Mouse (Mus musculus): ENCODE results near the gene D330020A13Rik. TPM values are rescaled to one million over a fixed set of nuclear protein-coding genes. Genes with fewer than 3 reads are reported as not detected.

D330020A13Rik gene
- polyA plus RNA-seq (2015; fragmentation: Nextera tagmentation; extraction: Ambion mirVana) = not detected in 2 replicates

DNA sequence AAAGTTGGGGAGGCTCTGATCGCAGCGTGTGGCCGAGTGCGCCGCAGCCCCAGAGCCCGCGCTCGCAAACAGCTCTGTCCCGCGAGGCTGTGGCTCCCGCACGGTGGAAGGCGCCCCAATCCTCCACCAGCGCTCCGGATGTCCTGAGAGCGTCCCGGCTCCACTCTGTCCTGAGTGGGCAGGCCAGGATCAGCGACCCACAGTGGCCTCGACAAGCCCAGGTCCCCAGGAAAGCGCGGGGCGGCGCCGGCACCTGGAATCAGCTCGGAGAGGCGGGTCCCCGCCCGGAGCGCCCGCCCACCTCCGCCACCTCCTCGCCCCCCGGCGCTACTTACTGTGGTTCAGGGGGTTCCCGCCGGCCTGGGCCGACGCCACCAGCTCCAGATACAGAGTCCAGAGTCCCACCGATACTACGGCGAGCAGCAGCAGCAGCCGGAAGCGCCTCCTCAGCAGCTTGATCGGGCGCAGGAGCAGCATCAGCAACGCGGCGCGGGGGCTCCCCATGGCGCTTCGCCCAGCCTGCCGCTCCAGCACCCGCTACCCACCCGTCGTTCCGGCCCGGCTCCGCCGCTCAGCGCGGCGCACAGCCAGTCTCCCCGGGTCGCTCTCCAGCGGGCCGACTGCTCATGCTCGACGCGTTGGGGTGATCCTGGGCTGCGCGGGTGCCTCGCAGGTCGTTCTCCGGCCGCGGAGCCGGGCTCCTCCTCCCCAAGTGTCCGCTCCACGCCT lies at the start of gene D330020A13Rik, which contains the start of gene B4galnt3:
Gene D330020A13Rik, plus strand, starts transcription at position 309 of the 729 bp plus-strand sequence.
Gene B4galnt3, minus strand, starts transcription at position 504 of the 729 bp plus-strand sequence.
- H3K36me3 ChIP-seq (ENCODE audit: control insufficient read depth, insufficient read depth, low read length) = no peaks in the 10 kb centered on the region
- H3K4me3 ChIP-seq (ENCODE audit: low read depth, low read length) = peak within 1 kb of the TSS; percentile 75
- no peak within 1 kb of the TSS for H3K27ac ChIP-seq (ENCODE audit: low read length)
- H3K4me2 ChIP-seq (ENCODE audit: low read length) = peak within 1 kb of the TSS; percentile 94
- under 1% methylated on average over 79 of the region's 79 CpGs for WGBS
- peaks cover 5% of the 10 kb centered on the region for H3K4me1 ChIP-seq (ENCODE audit: control insufficient read depth, insufficient read depth, low read length)
- no peaks in the 10 kb centered on the region for H3K9me3 ChIP-seq (replicated peaks; ENCODE audit: control insufficient read depth, low read length, poor library complexity, severe bottlenecking)
- peak within 1 kb of the TSS; percentile 69 for H3K9ac ChIP-seq (ENCODE audit: low read depth, low read length)
- peaks cover 10% of the 10 kb centered on the region for H3K27me3 ChIP-seq (ENCODE audit: control insufficient read depth, insufficient read depth, low read depth, low read length)
- ATAC-seq = peak; percentile 81

DNA sequence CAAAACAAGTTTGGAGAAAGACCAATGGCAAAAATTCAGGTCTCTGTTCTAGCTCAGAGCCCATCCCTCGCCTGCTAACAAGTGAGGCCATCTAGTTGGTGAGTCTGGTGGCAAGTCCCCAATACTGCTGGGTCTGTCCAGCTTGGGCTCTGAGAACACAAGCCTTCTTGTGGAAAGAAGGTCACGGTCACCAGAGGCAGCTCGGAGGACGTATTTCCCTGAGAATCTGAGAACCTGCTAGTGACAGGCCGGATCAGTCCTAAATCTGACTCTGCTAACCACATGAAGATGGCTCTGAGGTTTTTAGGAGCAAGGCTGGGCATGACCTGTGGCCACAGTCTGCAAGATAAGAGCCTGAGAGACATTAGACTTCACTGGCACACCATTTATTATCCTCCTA lies 47.5 kb upstream of the D330020A13Rik start:
- no peaks in the 10 kb centered on the region for H3K36me3 ChIP-seq (ENCODE audit: control insufficient read depth, insufficient read depth, low read length)
- no peak overlapping the region for H3K9ac ChIP-seq (ENCODE audit: low read depth, low read length)
- no peak overlapping the region for H3K27ac ChIP-seq (ENCODE audit: low read length)
- no peaks in the 10 kb centered on the region for H3K27me3 ChIP-seq (ENCODE audit: control insufficient read depth, insufficient read depth, low read depth, low read length)
- no peaks in the 10 kb centered on the region for H3K9me3 ChIP-seq (replicated peaks; ENCODE audit: control insufficient read depth, low read length, poor library complexity, severe bottlenecking)
- H3K4me1 ChIP-seq (ENCODE audit: control insufficient read depth, insufficient read depth, low read length) = no peaks in the 10 kb centered on the region
- H3K4me2 ChIP-seq (ENCODE audit: low read length) = no peak overlapping the region
- no peak for ATAC-seq
- H3K4me3 ChIP-seq (ENCODE audit: low read depth, low read length) = no peak overlapping the region
- WGBS = 87% methylated on average over 5 of the region's 5 CpGs

DNA sequence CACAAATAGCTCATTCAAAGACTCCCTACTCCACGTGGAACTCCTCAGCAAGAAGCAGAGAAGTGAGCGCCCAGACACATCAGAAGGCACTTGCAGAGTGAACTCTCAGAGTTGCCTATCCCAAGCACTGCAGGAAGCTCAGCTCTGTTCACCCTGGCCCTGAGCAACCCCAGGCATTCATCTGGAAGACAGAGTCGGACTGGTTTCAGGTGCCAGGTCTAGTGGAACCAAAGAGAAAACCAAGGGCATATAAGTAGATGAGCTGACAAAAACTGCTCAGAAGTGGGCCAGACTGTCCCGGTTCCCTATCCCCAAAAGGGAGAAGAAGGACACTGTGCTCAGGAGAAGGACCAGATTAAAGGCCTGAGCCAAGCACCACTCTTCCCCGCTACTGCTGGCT lies 44.3 kb upstream of the D330020A13Rik start:
- Histone ChIP-seq H3K4me3 (ENCODE audit: low read depth, low read length) (no peak overlapping the region), H3K27ac (ENCODE audit: low read length) (no peak overlapping the region), H3K4me1 (ENCODE audit: control insufficient read depth, insufficient read depth, low read length) (no peaks in the 10 kb centered on the region), H3K36me3 (ENCODE audit: control insufficient read depth, insufficient read depth, low read length) (no peaks in the 10 kb centered on the region), H3K9ac (ENCODE audit: low read depth, low read length) (no peak overlapping the region), H3K4me2 (ENCODE audit: low read length) (no peak overlapping the region), H3K9me3 (replicated peaks; ENCODE audit: control insufficient read depth, low read length, poor library complexity, severe bottlenecking) (no peaks in the 10 kb centered on the region), H3K27me3 (ENCODE audit: control insufficient read depth, insufficient read depth, low read depth, low read length) (no peaks in the 10 kb centered on the region)
- 76% methylated on average over 5 of the region's 5 CpGs for WGBS
- no peak for ATAC-seq

DNA sequence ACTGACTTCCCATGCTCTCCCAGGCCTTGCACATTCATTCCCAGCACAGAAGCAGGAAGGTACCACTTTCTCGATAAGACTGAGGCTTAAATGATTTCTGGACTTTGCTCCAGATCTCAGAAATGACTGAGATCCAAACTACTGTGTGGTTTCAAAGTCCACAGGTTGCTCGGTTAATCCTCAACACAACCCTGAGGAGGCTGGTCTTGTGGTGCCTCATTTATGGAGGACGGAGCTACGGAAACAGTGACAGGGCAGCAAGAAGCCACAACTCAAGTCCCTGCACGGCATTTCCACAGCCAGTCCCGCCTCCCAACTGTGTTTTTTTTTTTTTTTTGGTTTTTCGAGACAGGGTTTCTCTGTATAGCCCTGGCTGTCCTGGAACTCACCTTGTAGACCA lies 43.2 kb upstream of the D330020A13Rik start:
- Histone ChIP-seq H3K36me3 (ENCODE audit: control insufficient read depth, insufficient read depth, low read length) (no peaks in the 10 kb centered on the region), H3K27me3 (ENCODE audit: control insufficient read depth, insufficient read depth, low read depth, low read length) (no peaks in the 10 kb centered on the region), H3K27ac (ENCODE audit: low read length) (no peak overlapping the region), H3K4me2 (ENCODE audit: low read length) (no peak overlapping the region), H3K9me3 (replicated peaks; ENCODE audit: control insufficient read depth, low read length, poor library complexity, severe bottlenecking) (no peaks in the 10 kb centered on the region), H3K9ac (ENCODE audit: low read depth, low read length) (no peak overlapping the region), H3K4me3 (ENCODE audit: low read depth, low read length) (no peak overlapping the region), H3K4me1 (ENCODE audit: control insufficient read depth, insufficient read depth, low read length) (no peaks in the 10 kb centered on the region)
- 84% methylated on average over 7 of the region's 7 CpGs for WGBS
- no peak for ATAC-seq

DNA sequence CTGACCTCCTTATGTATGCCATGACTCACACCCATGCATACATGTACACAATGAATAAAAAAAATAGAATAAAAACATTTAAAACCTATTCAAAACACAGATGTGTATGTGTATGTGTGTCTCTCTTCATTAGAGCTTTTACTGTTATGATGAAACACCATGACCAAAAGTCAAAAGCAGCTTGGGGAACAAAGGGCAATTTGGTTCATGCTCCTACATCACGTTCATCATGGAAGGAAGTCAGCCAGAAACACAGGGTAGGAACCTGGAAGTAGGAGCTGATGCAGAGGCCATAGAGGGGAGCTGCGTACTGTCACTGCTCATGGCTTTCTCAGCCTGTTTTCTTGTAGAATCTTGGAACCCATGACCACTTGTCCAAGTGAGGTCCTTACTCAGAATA lies 41.4 kb upstream of the D330020A13Rik start:
- Histone ChIP-seq H3K9me3 (replicated peaks; ENCODE audit: control insufficient read depth, low read length, poor library complexity, severe bottlenecking) (no peaks in the 10 kb centered on the region), H3K4me3 (ENCODE audit: low read depth, low read length) (no peak overlapping the region), H3K9ac (ENCODE audit: low read depth, low read length) (no peak overlapping the region), H3K4me2 (ENCODE audit: low read length) (no peak overlapping the region), H3K4me1 (ENCODE audit: control insufficient read depth, insufficient read depth, low read length) (no peaks in the 10 kb centered on the region), H3K36me3 (ENCODE audit: control insufficient read depth, insufficient read depth, low read length) (no peaks in the 10 kb centered on the region), H3K27me3 (ENCODE audit: control insufficient read depth, insufficient read depth, low read depth, low read length) (no peaks in the 10 kb centered on the region), H3K27ac (ENCODE audit: low read length) (no peak overlapping the region)
- ATAC-seq = no peak
- WGBS = 86% methylated on average over 2 of the region's 2 CpGs

DNA sequence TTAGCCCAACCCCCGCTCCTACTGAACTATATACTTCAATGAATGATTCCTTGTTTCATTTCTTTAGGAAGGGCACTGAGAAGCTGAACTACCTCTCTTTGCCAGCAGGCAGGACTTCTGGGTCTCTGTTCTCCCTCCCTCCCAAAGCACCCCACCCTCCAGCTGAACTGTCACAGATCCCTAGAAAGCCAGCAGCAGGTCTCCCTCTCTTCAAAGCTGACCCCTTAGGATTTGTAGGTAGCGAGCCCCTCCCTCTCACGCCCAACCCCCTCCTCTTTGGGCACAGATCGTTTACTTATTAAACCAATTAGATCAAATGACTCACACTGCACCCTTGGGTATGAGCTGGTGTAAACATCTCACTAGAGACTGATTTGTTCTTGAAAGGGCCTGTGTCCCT lies 39.5 kb upstream of the D330020A13Rik start:
- Histone ChIP-seq H3K9me3 (replicated peaks; ENCODE audit: control insufficient read depth, low read length, poor library complexity, severe bottlenecking) (no peaks in the 10 kb centered on the region), H3K4me1 (ENCODE audit: control insufficient read depth, insufficient read depth, low read length) (no peaks in the 10 kb centered on the region), H3K27me3 (ENCODE audit: control insufficient read depth, insufficient read depth, low read depth, low read length) (no peaks in the 10 kb centered on the region), H3K4me3 (ENCODE audit: low read depth, low read length) (no peak overlapping the region), H3K9ac (ENCODE audit: low read depth, low read length) (no peak overlapping the region), H3K36me3 (ENCODE audit: control insufficient read depth, insufficient read depth, low read length) (no peaks in the 10 kb centered on the region), H3K27ac (ENCODE audit: low read length) (no peak overlapping the region), H3K4me2 (ENCODE audit: low read length) (no peak overlapping the region)
- 66% methylated on average over 4 of the region's 4 CpGs for WGBS
- no peak for ATAC-seq

DNA sequence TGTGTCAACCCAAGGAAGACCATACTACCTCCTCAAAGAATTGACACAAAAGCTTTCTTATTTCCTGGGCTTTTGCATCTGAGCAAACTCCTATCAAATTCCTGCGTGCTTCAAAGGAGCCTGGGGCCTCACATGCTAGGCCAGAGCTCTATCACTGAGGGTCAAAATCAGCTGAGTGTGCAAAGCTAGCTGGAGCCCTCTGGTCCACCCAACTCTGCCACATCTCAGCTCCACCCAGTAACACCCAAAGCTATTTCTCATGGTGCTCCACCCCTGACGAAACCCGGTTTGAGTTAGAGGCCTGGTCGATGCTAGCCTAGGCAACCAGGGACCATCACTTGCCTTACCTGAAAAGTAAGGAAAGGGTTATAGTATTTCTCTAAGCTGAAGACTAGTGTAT lies 39.0 kb upstream of the D330020A13Rik start:
- H3K9ac ChIP-seq (ENCODE audit: low read depth, low read length) = no peak overlapping the region
- WGBS = 79% methylated on average over 4 of the region's 4 CpGs
- no peaks in the 10 kb centered on the region for H3K36me3 ChIP-seq (ENCODE audit: control insufficient read depth, insufficient read depth, low read length)
- no peaks in the 10 kb centered on the region for H3K9me3 ChIP-seq (replicated peaks; ENCODE audit: control insufficient read depth, low read length, poor library complexity, severe bottlenecking)
- no peaks in the 10 kb centered on the region for H3K4me1 ChIP-seq (ENCODE audit: control insufficient read depth, insufficient read depth, low read length)
- no peak overlapping the region for H3K4me2 ChIP-seq (ENCODE audit: low read length)
- no peak overlapping the region for H3K27ac ChIP-seq (ENCODE audit: low read length)
- no peaks in the 10 kb centered on the region for H3K27me3 ChIP-seq (ENCODE audit: control insufficient read depth, insufficient read depth, low read depth, low read length)
- no peak for ATAC-seq
- no peak overlapping the region for H3K4me3 ChIP-seq (ENCODE audit: low read depth, low read length)

DNA sequence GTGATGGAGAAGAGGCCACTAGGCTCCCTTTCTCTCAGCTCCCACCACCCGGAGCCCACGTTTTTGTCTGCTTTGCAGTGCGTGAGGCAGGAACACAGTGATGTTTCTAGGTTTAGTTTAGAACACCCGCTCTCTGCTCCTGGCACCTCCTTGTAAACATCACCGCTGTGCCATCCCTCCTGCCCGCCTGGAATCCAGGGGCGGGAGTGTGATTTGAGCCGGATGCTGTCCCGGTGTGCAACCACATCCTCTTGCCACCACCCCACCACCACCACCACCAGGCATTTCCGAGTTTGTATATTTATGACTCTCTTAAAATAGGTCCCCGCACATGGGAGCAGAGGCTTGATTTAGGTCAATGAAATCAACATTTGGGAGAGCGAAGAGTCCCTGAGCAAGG lies 38.5 kb upstream of the D330020A13Rik start:
- H3K27me3 ChIP-seq (ENCODE audit: control insufficient read depth, insufficient read depth, low read depth, low read length) = no peaks in the 10 kb centered on the region
- H3K27ac ChIP-seq (ENCODE audit: low read length) = no peak overlapping the region
- H3K4me1 ChIP-seq (ENCODE audit: control insufficient read depth, insufficient read depth, low read length) = no peaks in the 10 kb centered on the region
- H3K36me3 ChIP-seq (ENCODE audit: control insufficient read depth, insufficient read depth, low read length) = no peaks in the 10 kb centered on the region
- no peaks in the 10 kb centered on the region for H3K9me3 ChIP-seq (replicated peaks; ENCODE audit: control insufficient read depth, low read length, poor library complexity, severe bottlenecking)
- ATAC-seq = no peak
- H3K4me2 ChIP-seq (ENCODE audit: low read length) = no peak overlapping the region
- no peak overlapping the region for H3K4me3 ChIP-seq (ENCODE audit: low read depth, low read length)
- WGBS = 86% methylated on average over 12 of the region's 12 CpGs
- H3K9ac ChIP-seq (ENCODE audit: low read depth, low read length) = no peak overlapping the region

DNA sequence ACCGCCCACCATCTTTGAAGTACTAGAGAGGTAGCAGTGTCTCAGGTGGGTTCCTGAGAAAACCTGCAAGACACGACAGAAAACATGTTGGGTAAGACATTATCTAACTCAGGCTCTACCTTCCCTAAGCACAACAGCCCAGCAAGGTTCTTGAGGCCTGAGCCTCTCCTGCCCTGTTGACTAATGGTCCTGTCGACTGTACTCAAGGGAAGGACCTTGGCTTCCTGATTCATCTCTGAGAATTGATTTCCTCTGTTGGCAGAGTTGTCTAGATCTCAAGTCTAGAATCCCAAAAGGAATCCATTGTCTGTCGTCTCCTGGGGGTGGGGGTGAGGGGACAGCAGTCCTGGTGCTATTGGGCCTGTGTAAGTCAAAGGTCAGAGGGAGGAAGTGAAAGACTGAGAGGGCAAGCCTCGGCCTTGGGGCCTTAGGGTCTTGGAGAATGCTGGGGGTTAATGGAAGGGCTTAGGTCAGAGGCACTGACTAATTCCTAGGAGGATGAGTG lies 37.7 kb upstream of the D330020A13Rik start:
- Histone ChIP-seq H3K36me3 (ENCODE audit: control insufficient read depth, insufficient read depth, low read length) (no peaks in the 10 kb centered on the region), H3K4me3 (ENCODE audit: low read depth, low read length) (no peak overlapping the region), H3K4me1 (ENCODE audit: control insufficient read depth, insufficient read depth, low read length) (no peaks in the 10 kb centered on the region), H3K4me2 (ENCODE audit: low read length) (no peak overlapping the region), H3K9me3 (replicated peaks; ENCODE audit: control insufficient read depth, low read length, poor library complexity, severe bottlenecking) (no peaks in the 10 kb centered on the region), H3K27ac (ENCODE audit: low read length) (no peak overlapping the region), H3K27me3 (ENCODE audit: control insufficient read depth, insufficient read depth, low read depth, low read length) (no peaks in the 10 kb centered on the region), H3K9ac (ENCODE audit: low read depth, low read length) (no peak overlapping the region)
- no peak for ATAC-seq
- WGBS = 74% methylated on average over 5 of the region's 5 CpGs
